Mouse (Mus musculus) kidney, embryonic 16.5 days (tissue): Measurements from ENCODE around the gene Mpst. TPM values are rescaled to one million over a fixed set of nuclear protein-coding genes. Genes with fewer than 3 reads are reported as not detected.

Experiments
- ATAC-seq: fragments of 200-750 bp; cut with Nextera tagmentation; 2 replicates; pipeline ENCODE4 v1.8.0; 2017; ENCODE audit warnings: moderate TSS enrichment; ENCODE audit not compliant: low FRiP score, low TSS enrichment
- H3K27ac ChIP-seq: fragments of 300-500 bp; sonication (generic); 2 replicates; pipeline ENCODE4 v1.5.1; 2014; ENCODE audit warnings: low read length
- H3K27me3 ChIP-seq: fragments of 300-500 bp; sonication (generic); 2 replicates; pipeline ENCODE4 v1.6.1; 2014; ENCODE audit warnings: low read length, control low read depth, mixed read lengths; ENCODE audit not compliant: insufficient read depth
- H3K36me3 ChIP-seq: fragments of 300-500 bp; sonication (generic); 2 replicates; pipeline ENCODE4 v1.6.1; 2014; ENCODE audit warnings: low read length, control low read depth, mixed read lengths; ENCODE audit not compliant: insufficient read depth
- H3K4me1 ChIP-seq: fragments of 300-500 bp; sonication (generic); 2 replicates; pipeline ENCODE4 v1.6.1; 2014; ENCODE audit warnings: low read length, control low read depth, mixed read lengths; ENCODE audit not compliant: insufficient read depth
- H3K4me2 ChIP-seq: fragments of 300-500 bp; sonication (generic); replicated peaks from 2 replicates; pipeline ENCODE4 v1.6.1; 2014; ENCODE audit warnings: low read depth, low read length
- H3K4me3 ChIP-seq: fragments of 300-500 bp; sonication (generic); 2 replicates; pipeline ENCODE4 v1.5.1; 2014; ENCODE audit warnings: mild to moderate bottlenecking, low read length
- H3K9ac ChIP-seq: fragments of 300-500 bp; sonication (generic); replicated peaks from 2 replicates; pipeline ENCODE4 v1.6.1; 2014; ENCODE audit warnings: low read length
- H3K9me3 ChIP-seq: fragments of 300-500 bp; sonication (generic); 2 replicates; pipeline ENCODE4 v1.6.1; 2016; ENCODE audit warnings: low read length, control low read depth
- WGBS: fragments of 180-500 bp; shearing (Covaris S2); extraction: QIAGEN DNeasy Blood & Tissue Kit; methylation state at CpG from one replicate; pipeline ENCODE4 v1.1.7; 2014; 5-methylcytosine and 5-hydroxymethylcytosine counted together
- polyA plus RNA-seq: library from polyadenylated mRNA; unstranded; fragments of >200 nt; fragmentation: Nextera tagmentation; extraction: Ambion mirVana; gene quantifications from 2 replicates; pipeline ENCODE4 v1.2.1, GENCODE M21; 2015

The Mpst gene
- polyA plus RNA-seq, 1 experiment from 2014 or later: 5.3 TPM

- Histone ChIP-seq H3K9me3 (no peaks in the 10 kb centered on the region), H3K4me2 (no peak overlapping the region), H3K9ac (no peak overlapping the region), H3K27ac (no peak overlapping the region), H3K4me1 (no peaks in the 10 kb centered on the region), H3K4me3 (no peak overlapping the region), H3K36me3 (no peaks in the 10 kb centered on the region), H3K27me3 (no peaks in the 10 kb centered on the region)
- 87% methylated on average over 2 of the region's 2 CpGs for whole genome bisulfite sequencing
- no peak for ATAC-seq
Observed at GRCm38 (mm10) chr15:78380208-78380607, 26.0 kb upstream of the Mpst start.

GRCm38 (mm10) chr15:78380741-78381140 lies 25.5 kb upstream of the Mpst start:
- Histone ChIP-seq H3K4me2 (no peak overlapping the region), H3K27me3 (no peaks in the 10 kb centered on the region), H3K36me3 (no peaks in the 10 kb centered on the region), H3K4me3 (no peak overlapping the region), H3K9me3 (no peaks in the 10 kb centered on the region), H3K4me1 (no peaks in the 10 kb centered on the region), H3K9ac (no peak overlapping the region), H3K27ac (no peak overlapping the region)
- ATAC-seq: no peak
- 71% methylated on average over 4 of the region's 4 CpGs for WGBS

GRCm38 (mm10) chr15:78382115-78382514 lies 24.1 kb upstream of the Mpst start:
- Histone ChIP-seq H3K9me3 (no peaks in the 10 kb centered on the region), H3K9ac (no peak overlapping the region), H3K36me3 (no peaks in the 10 kb centered on the region), H3K4me1 (no peaks in the 10 kb centered on the region), H3K27ac (no peak overlapping the region), H3K4me2 (no peak overlapping the region), H3K4me3 (no peak overlapping the region), H3K27me3 (no peaks in the 10 kb centered on the region)
- WGBS: 86% methylated on average over 4 of the region's 4 CpGs
- ATAC-seq: no peak

- H3K4me1 ChIP-seq: no peaks in the 10 kb centered on the region
- WGBS: 78% methylated on average over 11 of the region's 11 CpGs
- no peak overlapping the region for H3K4me3 ChIP-seq
- no peak overlapping the region for H3K27ac ChIP-seq
- H3K9me3 ChIP-seq: no peaks in the 10 kb centered on the region
- no peaks in the 10 kb centered on the region for H3K27me3 ChIP-seq
- no peak for ATAC-seq
- H3K36me3 ChIP-seq: no peaks in the 10 kb centered on the region
- no peak overlapping the region for H3K4me2 ChIP-seq
- no peak overlapping the region for H3K9ac ChIP-seq
Observed at GRCm38 (mm10) chr15:78383450-78384219, 22.6 kb upstream of the Mpst start.

- H3K27ac ChIP-seq: no peak overlapping the region
- H3K4me2 ChIP-seq: no peak overlapping the region
- H3K27me3 ChIP-seq: no peaks in the 10 kb centered on the region
- no peaks in the 10 kb centered on the region for H3K36me3 ChIP-seq
- WGBS: 66% methylated on average over 7 of the region's 7 CpGs
- no peak overlapping the region for H3K4me3 ChIP-seq
- H3K4me1 ChIP-seq: no peaks in the 10 kb centered on the region
- H3K9me3 ChIP-seq: no peaks in the 10 kb centered on the region
- no peak for ATAC-seq
- no peak overlapping the region for H3K9ac ChIP-seq
Observed at GRCm38 (mm10) chr15:78384220-78385116, 21.7 kb upstream of the Mpst start.

- Histone ChIP-seq H3K4me2 (no peak overlapping the region), H3K36me3 (no peaks in the 10 kb centered on the region), H3K9ac (no peak overlapping the region), H3K4me1 (no peaks in the 10 kb centered on the region), H3K9me3 (no peaks in the 10 kb centered on the region), H3K27me3 (no peaks in the 10 kb centered on the region), H3K27ac (no peak overlapping the region), H3K4me3 (no peak overlapping the region)
- WGBS: 90% methylated on average over 1 of the region's 1 CpGs
- no peak for ATAC-seq
Observed at GRCm38 (mm10) chr15:78385564-78385963, 20.7 kb upstream of the Mpst start.

- Histone ChIP-seq H3K4me3 (no peak overlapping the region), H3K9me3 (no peaks in the 10 kb centered on the region), H3K4me2 (no peak overlapping the region), H3K36me3 (no peaks in the 10 kb centered on the region), H3K9ac (no peak overlapping the region), H3K27me3 (no peaks in the 10 kb centered on the region), H3K4me1 (no peaks in the 10 kb centered on the region), H3K27ac (no peak overlapping the region)
- 78% methylated on average over 3 of the region's 3 CpGs for WGBS
- no peak for ATAC-seq
Observed at GRCm38 (mm10) chr15:78390855-78391254, 15.4 kb upstream of the Mpst start.

GRCm38 (mm10) chr15:78395478-78395962 lies 10.7 kb upstream of the Mpst start, which contains the start of gene Tex33:
Gene Tex33 (minus strand): TSS chr15:78395912.
- Histone ChIP-seq H3K9me3 (no peaks in the 10 kb centered on the region), H3K4me2 (no peak within 1 kb of the TSS), H3K36me3 (no peaks in the 10 kb centered on the region), H3K4me1 (no peaks in the 10 kb centered on the region), H3K27me3 (no peaks in the 10 kb centered on the region), H3K9ac (no peak within 1 kb of the TSS), H3K4me3 (no peak within 1 kb of the TSS), H3K27ac (no peak within 1 kb of the TSS)
- ATAC-seq: no peak
- 82% methylated on average over 8 of the region's 8 CpGs for WGBS

- Histone ChIP-seq H3K9me3 (no peaks in the 10 kb centered on the region), H3K27ac (no peak overlapping the region), H3K9ac (0 out of 2 replicates have a peak overlapping the region, but pooled peaks have one; percentile 10), H3K36me3 (no peaks in the 10 kb centered on the region), H3K27me3 (no peaks in the 10 kb centered on the region), H3K4me3 (no peak overlapping the region), H3K4me2 (no peak overlapping the region), H3K4me1 (peaks cover 32% of the 10 kb centered on the region)
- ATAC-seq: no peak
- WGBS: 72% methylated on average over 6 of the region's 6 CpGs
Observed at GRCm38 (mm10) chr15:78401345-78401744, 4.9 kb upstream of the Mpst start.
